Mouse (Mus musculus): Measurements from ENCODE around the gene Plekha1. TPM values are rescaled to one million over a fixed set of nuclear protein-coding genes. Genes with fewer than 3 reads are reported as not detected.

Plekha1 gene
- polyA plus RNA-seq, 1 experiment from 2014 or later = 32.2 TPM

DNA sequence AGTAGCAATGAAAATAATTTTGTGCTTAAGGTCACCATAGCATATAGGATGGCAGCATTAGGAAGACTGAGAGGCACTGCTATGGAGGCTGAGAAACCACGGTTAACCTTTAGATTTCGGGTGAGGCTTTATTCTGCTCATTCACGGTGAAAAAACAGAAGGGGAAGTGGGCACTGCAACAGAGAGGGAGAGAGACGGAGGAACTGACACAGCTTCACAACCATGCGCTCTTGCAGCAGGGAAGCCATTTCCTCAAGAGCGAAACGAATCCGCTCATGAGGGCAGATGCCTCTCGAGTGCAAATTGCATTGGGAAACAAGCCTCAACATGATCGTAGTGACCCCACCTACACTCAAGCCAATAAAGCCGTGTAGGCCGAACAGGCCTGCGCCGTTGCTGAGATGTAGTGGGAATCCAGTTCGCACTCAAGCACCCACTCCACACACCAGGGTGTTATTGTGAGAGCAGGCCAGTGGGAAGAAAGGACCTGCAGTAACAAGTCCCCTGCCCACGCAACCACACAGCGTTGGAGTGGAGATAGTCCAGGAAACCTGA is 18.3 kb upstream of the Plekha1 start:
- no peaks in the 10 kb centered on the region; the same call in 1 of the 2 replicates for H3K27me3 ChIP-seq (ENCODE audit: control insufficient read depth, insufficient read depth, low read length)
- DNase-seq (ENCODE audit: low spot score) (no peak), ATAC-seq (replicated peaks; ENCODE audit: low FRiP score) (no peak)
- H3K4me1 ChIP-seq (replicated peaks; ENCODE audit: control insufficient read depth, insufficient read depth, low read length) = no peaks in the 10 kb centered on the region
- H3K4me3 ChIP-seq (ENCODE audit: low read depth, low read length) = no peak overlapping the region
- H3K4me2 ChIP-seq (ENCODE audit: low read depth, low read length, severe bottlenecking) = no peak overlapping the region
- H3K27ac ChIP-seq (ENCODE audit: low read depth, low read length) = no peak overlapping the region
- H3K9me3 ChIP-seq (ENCODE audit: control insufficient read depth, low read length) = no peaks in the 10 kb centered on the region
- no peaks in the 10 kb centered on the region for H3K36me3 ChIP-seq (ENCODE audit: control insufficient read depth, insufficient read depth, low read length)
- no peak overlapping the region for H3K9ac ChIP-seq (ENCODE audit: low read length)
- 90% methylated on average over 17 of the region's 17 CpGs for WGBS

DNA sequence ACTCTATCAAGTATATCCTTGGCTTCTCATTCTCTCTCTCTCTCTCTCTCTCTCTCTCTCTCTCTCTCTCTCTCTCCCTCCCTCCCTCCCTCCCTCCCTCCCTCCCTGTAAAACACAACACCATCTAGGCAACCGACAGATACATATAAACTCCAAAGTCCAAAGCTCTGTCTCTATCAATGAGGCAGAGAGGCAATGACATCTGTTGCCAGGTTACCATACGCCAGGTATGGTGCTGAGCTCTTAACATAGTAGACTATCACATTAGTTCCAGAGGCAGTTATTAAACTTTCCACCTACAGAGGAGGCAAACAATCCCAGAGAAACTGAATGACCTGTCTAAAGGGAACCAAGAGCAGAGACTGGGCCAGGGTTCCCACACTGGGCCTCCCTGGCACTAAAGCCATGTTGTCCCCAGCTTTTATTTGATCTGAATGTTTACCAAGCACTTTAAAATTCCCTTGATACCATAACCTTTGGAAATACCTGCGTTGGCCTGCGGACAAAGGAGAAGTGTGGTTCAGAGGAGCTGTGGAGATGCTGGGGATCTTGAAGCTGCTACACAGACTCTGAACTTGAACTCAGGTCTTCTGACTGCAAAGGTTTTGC is 10.8 kb upstream of the Plekha1 start:
- no peaks in the 10 kb centered on the region; the same call in 1 of the 2 replicates for H3K4me1 ChIP-seq (replicated peaks; ENCODE audit: control insufficient read depth, insufficient read depth, low read length)

DNA sequence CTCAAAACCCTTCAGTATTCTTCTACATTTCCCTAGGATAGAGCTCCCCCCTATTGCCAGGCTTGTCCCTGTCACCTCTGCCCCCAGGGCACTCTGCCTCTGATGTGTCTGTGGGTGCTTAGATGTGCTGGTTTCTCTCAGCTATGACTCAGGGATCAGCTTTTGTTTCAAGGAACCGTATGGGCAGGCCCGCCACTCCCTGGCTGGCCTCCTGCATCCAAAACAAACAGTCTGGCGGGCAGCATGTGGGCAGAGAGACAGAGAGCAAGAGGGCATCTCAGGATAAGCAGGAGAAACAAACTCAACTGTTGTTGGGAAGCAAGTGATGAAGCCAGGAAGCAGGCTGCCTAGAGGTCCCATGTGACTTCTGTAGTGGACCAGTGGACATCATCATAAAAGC is 9.9 kb upstream of the Plekha1 start:
- Histone ChIP-seq H3K9me3 (ENCODE audit: control insufficient read depth, low read length) (no peaks in the 10 kb centered on the region), H3K36me3 (ENCODE audit: control insufficient read depth, insufficient read depth, low read length) (no peaks in the 10 kb centered on the region), H3K9ac (ENCODE audit: low read length) (no peak overlapping the region), H3K4me3 (ENCODE audit: low read depth, low read length) (no peak overlapping the region), H3K27me3 (ENCODE audit: control insufficient read depth, insufficient read depth, low read length) (no peaks in the 10 kb centered on the region; the same call in 1 of the 2 replicates), H3K27ac (ENCODE audit: low read depth, low read length) (no peak overlapping the region), H3K4me1 (replicated peaks; ENCODE audit: control insufficient read depth, insufficient read depth, low read length) (peaks cover 3% of the 10 kb centered on the region; the same call in 1 of the 2 replicates), H3K4me2 (ENCODE audit: low read depth, low read length, severe bottlenecking) (no peak overlapping the region)
- no peak for DNase-seq (ENCODE audit: low spot score)
- ATAC-seq (replicated peaks; ENCODE audit: low FRiP score) = no peak
- WGBS = 44% methylated on average over 3 of the region's 3 CpGs

More for the DNA sequence above, 10.8 kb upstream of the Plekha1 start:
- Histone ChIP-seq H3K4me3 (ENCODE audit: low read depth, low read length) (no peak overlapping the region), H3K9me3 (ENCODE audit: control insufficient read depth, low read length) (no peaks in the 10 kb centered on the region), H3K4me2 (ENCODE audit: low read depth, low read length, severe bottlenecking) (no peak overlapping the region), H3K36me3 (ENCODE audit: control insufficient read depth, insufficient read depth, low read length) (no peaks in the 10 kb centered on the region), H3K9ac (ENCODE audit: low read length) (no peak overlapping the region), H3K27me3 (ENCODE audit: control insufficient read depth, insufficient read depth, low read length) (no peaks in the 10 kb centered on the region; the same call in 1 of the 2 replicates), H3K27ac (ENCODE audit: low read depth, low read length) (no peak overlapping the region)
- DNase-seq (ENCODE audit: low spot score) (no peak), ATAC-seq (replicated peaks; ENCODE audit: low FRiP score) (no peak)
- WGBS = 75% methylated on average over 4 of the region's 4 CpGs

DNA sequence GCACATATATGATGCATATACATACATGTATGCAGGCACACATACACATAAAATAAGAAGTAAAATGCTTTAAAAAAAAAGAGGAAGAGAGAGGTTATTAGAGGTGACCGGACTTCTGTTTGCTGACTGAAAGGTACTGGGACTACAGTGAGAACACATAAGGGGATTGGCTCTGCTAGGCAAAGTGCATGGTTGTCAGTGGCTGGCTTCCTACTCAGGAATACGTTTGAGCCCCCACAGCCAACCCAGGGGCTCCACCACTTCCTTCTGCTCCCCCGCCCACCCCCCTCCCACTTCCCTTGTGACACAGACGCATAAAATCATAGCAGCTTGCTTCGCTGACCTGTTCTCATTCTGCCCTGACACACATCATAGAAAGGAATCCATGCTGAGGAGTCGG is 7.6 kb upstream of the Plekha1 start:
- no peaks in the 10 kb centered on the region; the same call in 1 of the 2 replicates for H3K27me3 ChIP-seq (ENCODE audit: control insufficient read depth, insufficient read depth, low read length)
- H3K27ac ChIP-seq (ENCODE audit: low read depth, low read length) = no peak overlapping the region
- DNase-seq (ENCODE audit: low spot score) (no peak), ATAC-seq (replicated peaks; ENCODE audit: low FRiP score) (no peak)
- H3K9me3 ChIP-seq (ENCODE audit: control insufficient read depth, low read length) = no peaks in the 10 kb centered on the region
- H3K36me3 ChIP-seq (ENCODE audit: control insufficient read depth, insufficient read depth, low read length) = no peaks in the 10 kb centered on the region
- no peak overlapping the region for H3K4me3 ChIP-seq (ENCODE audit: low read depth, low read length)
- H3K9ac ChIP-seq (ENCODE audit: low read length) = no peak overlapping the region
- peaks cover 7% of the 10 kb centered on the region; the same call in 1 of the 2 replicates for H3K4me1 ChIP-seq (replicated peaks; ENCODE audit: control insufficient read depth, insufficient read depth, low read length)
- WGBS = 81% methylated on average over 6 of the region's 6 CpGs
- no peak overlapping the region for H3K4me2 ChIP-seq (ENCODE audit: low read depth, low read length, severe bottlenecking)

DNA sequence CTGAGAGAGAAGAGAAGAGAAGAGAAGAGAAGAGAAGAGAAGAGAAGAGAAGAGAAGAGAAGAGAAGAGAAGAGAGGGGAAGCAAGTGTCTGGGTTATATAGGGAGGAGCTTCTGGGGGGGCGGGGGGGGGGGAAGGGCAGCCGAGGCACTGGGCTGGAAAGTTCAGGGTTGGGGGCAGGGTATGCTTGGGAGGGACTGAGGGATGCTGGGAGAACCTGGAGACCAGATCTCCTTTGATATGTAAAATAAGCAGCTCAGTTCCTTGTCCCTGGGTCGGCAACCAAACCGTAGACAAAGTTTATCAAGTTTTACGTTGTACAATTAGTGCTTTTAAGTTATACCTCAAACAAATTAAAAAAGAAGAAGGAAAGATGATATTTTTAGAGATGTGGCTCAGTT is 5.6 kb upstream of the Plekha1 start:
- no peak overlapping the region for H3K4me3 ChIP-seq (ENCODE audit: low read depth, low read length)
- WGBS = 15% methylated on average over 5 of the region's 5 CpGs
- H3K36me3 ChIP-seq (ENCODE audit: control insufficient read depth, insufficient read depth, low read length) = no peaks in the 10 kb centered on the region
- no peak overlapping the region for H3K4me2 ChIP-seq (ENCODE audit: low read depth, low read length, severe bottlenecking)
- H3K9me3 ChIP-seq (ENCODE audit: control insufficient read depth, low read length) = no peaks in the 10 kb centered on the region
- no peak for DNase-seq (ENCODE audit: low spot score)
- H3K4me1 ChIP-seq (replicated peaks; ENCODE audit: control insufficient read depth, insufficient read depth, low read length) = peaks cover 7% of the 10 kb centered on the region; the same call in 1 of the 2 replicates
- H3K27ac ChIP-seq (ENCODE audit: low read depth, low read length) = no peak overlapping the region
- H3K27me3 ChIP-seq (ENCODE audit: control insufficient read depth, insufficient read depth, low read length) = peaks cover 4% of the 10 kb centered on the region
- no peak for ATAC-seq (replicated peaks; ENCODE audit: low FRiP score)
- H3K9ac ChIP-seq (ENCODE audit: low read length) = no peak overlapping the region

DNA sequence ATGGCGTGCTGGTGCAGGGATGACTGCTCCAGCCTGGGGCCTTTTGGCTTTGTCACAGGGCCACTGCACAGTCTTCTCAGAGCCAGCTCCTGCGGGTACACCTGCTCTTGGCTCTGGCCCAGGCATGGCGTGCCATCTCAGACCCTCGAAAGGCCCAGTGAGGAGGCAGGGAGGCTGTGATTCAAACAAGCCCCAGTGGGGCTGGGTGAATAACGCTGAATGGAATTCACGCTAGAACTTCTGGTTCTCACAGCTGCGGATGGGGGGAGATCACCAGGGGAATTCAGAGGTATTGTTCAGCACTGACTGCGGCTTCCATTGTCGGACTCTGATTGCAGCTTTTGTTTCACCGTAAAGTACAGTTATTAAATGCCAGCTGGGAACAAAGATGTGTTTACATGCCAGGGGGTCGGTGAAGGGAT is 4.8 kb upstream of the Plekha1 start:
- H3K27ac ChIP-seq (ENCODE audit: low read depth, low read length) = no peak overlapping the region; the same call in 1 of the 2 replicates
- no peak overlapping the region; the same call in 1 of the 2 replicates for H3K9ac ChIP-seq (ENCODE audit: low read length)
- no peak for DNase-seq (ENCODE audit: low spot score)
- H3K36me3 ChIP-seq (ENCODE audit: control insufficient read depth, insufficient read depth, low read length) = no peaks in the 10 kb centered on the region
- H3K27me3 ChIP-seq (ENCODE audit: control insufficient read depth, insufficient read depth, low read length) = peaks cover 4% of the 10 kb centered on the region
- WGBS = 21% methylated on average over 11 of the region's 11 CpGs
- H3K4me1 ChIP-seq (replicated peaks; ENCODE audit: control insufficient read depth, insufficient read depth, low read length) = peaks cover 7% of the 10 kb centered on the region; the same call in 1 of the 2 replicates
- H3K4me3 ChIP-seq (ENCODE audit: low read depth, low read length) = no peak overlapping the region
- H3K4me2 ChIP-seq (ENCODE audit: low read depth, low read length, severe bottlenecking) = no peak overlapping the region
- ATAC-seq (replicated peaks; ENCODE audit: low FRiP score) = no peak
- H3K9me3 ChIP-seq (ENCODE audit: control insufficient read depth, low read length) = no peaks in the 10 kb centered on the region

DNA sequence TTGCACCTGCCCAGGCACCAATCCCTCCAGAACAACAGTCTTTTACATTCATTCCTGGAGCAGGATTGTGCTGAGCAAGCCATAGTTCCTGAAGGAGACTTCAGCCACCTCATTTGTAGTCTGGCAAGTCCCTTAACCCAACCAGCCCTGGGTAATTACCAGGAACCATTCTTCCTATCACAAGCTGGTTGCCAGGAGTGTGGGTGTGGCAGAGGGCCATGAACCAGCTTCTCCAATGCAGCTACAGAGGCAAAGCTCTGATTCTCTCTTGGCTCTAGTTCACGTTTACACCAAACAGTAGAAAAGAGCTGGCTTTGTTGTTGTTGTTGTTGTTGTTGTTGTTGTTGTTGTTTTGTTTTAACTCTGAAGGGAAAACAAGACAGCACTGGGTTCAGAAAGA is 3.1 kb upstream of the Plekha1 start:
- Histone ChIP-seq H3K4me1 (replicated peaks; ENCODE audit: control insufficient read depth, insufficient read depth, low read length) (peaks cover 7% of the 10 kb centered on the region; the same call in 1 of the 2 replicates), H3K9me3 (ENCODE audit: control insufficient read depth, low read length) (no peaks in the 10 kb centered on the region), H3K4me2 (ENCODE audit: low read depth, low read length, severe bottlenecking) (no peak overlapping the region), H3K36me3 (ENCODE audit: control insufficient read depth, insufficient read depth, low read length) (no peaks in the 10 kb centered on the region), H3K4me3 (ENCODE audit: low read depth, low read length) (no peak overlapping the region), H3K27me3 (ENCODE audit: control insufficient read depth, insufficient read depth, low read length) (peaks cover 4% of the 10 kb centered on the region), H3K9ac (ENCODE audit: low read length) (no peak overlapping the region), H3K27ac (ENCODE audit: low read depth, low read length) (no peak overlapping the region)
- 50% methylated on average over 1 of the region's 1 CpGs for WGBS
- DNase-seq (ENCODE audit: low spot score) (no peak), ATAC-seq (replicated peaks; ENCODE audit: low FRiP score) (no peak)

DNA sequence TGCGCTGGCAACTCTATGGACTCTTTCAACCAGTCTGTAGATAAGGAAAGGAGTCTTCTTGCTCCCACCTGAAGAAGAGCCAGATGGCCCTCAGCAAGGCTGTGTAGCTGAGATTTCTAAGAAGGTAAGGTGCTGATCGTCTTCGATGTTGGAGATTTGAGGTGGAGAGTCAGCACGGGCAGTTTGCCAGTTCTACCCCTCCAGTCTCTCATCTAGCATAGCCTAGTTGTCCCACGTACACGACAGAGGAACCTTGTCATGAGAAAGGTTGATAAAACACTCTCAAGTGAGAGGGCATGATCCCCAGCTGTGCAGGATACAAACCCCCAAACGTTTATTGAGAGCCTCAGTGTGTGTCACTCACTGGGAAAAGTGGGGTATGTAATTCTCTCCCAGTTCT is 845 bp upstream of the Plekha1 start:
- Histone ChIP-seq H3K9ac (ENCODE audit: low read length) (no peak overlapping the region), H3K27ac (ENCODE audit: low read depth, low read length) (no peak overlapping the region), H3K4me1 (replicated peaks; ENCODE audit: control insufficient read depth, insufficient read depth, low read length) (peaks cover 7% of the 10 kb centered on the region; the same call in 1 of the 2 replicates), H3K36me3 (ENCODE audit: control insufficient read depth, insufficient read depth, low read length) (no peaks in the 10 kb centered on the region), H3K27me3 (ENCODE audit: control insufficient read depth, insufficient read depth, low read length) (peaks cover 4% of the 10 kb centered on the region), H3K9me3 (ENCODE audit: control insufficient read depth, low read length) (no peaks in the 10 kb centered on the region), H3K4me2 (ENCODE audit: low read depth, low read length, severe bottlenecking) (no peak overlapping the region), H3K4me3 (ENCODE audit: low read depth, low read length) (no peak overlapping the region)
- no peak for DNase-seq (ENCODE audit: low spot score)
- ATAC-seq (replicated peaks; ENCODE audit: low FRiP score) = no peak
- WGBS = 85% methylated on average over 7 of the region's 7 CpGs

DNA sequence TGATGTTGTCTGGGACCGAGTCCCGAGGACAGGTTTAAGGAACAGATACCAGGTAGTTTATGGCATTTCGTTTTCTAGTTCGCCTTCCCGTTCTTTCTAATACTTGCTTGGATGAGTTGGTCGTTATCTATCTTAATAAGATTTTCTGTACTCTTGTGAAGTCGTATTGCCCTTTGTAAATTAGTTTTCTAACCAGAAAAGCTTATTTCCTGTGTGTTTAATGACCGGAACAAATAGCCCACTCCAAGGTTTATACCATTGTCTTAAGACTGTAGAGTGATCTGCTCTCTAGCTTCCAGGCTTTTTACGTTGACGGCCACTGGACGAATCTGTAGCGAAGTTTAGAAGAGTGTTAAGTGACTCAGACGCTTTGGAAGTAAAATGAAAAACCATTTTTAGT is 1.1 kb downstream of the Plekha1 start:
- Histone ChIP-seq H3K27ac (ENCODE audit: low read depth, low read length) (no peak overlapping the region), H3K27me3 (ENCODE audit: control insufficient read depth, insufficient read depth, low read length) (peaks cover 4% of the 10 kb centered on the region), H3K4me1 (replicated peaks; ENCODE audit: control insufficient read depth, insufficient read depth, low read length) (no peaks in the 10 kb centered on the region), H3K4me3 (ENCODE audit: low read depth, low read length) (peak overlapping the region; percentile 83), H3K4me2 (ENCODE audit: low read depth, low read length, severe bottlenecking) (peak overlapping the region; percentile 84), H3K9me3 (ENCODE audit: control insufficient read depth, low read length) (no peaks in the 10 kb centered on the region), H3K36me3 (ENCODE audit: control insufficient read depth, insufficient read depth, low read length) (no peaks in the 10 kb centered on the region), H3K9ac (ENCODE audit: low read length) (peak overlapping the region; percentile 77)
- no peak for ATAC-seq (replicated peaks; ENCODE audit: low FRiP score)
- DNase-seq (ENCODE audit: low spot score) = no peak
- under 1% methylated on average over 13 of the region's 13 CpGs for WGBS
